Mouse (Mus musculus) telencephalon, adult 2 months (tissue): ENCODE results near the gene Khsrp.

Source experiments
- DNase-seq: peaks from one replicate; pipeline ENCODE4 v3.0.0-alpha.2; 2011; ENCODE audit warnings: low read depth, low spot score

The Khsrp gene

GRCm38 (mm10) chr17:56986105-56986805 lies 45.1 kb downstream of the Khsrp start:
- no peak for DNase-seq

- DNase-seq: no peak
Observed at GRCm38 (mm10) chr17:56985656-56986055, 45.7 kb downstream of the Khsrp start.

- no peak for DNase-seq
Observed at GRCm38 (mm10) chr17:56984886-56985285, 46.4 kb downstream of the Khsrp start.

- no peak for DNase-seq
Observed at GRCm38 (mm10) chr17:56982013-56982412, 49.3 kb downstream of the Khsrp start, which contains the start of gene Acer1. Acer1 (minus strand) TSS chr17:56982126.

- DNase-seq: no peak
Observed at GRCm38 (mm10) chr17:56981049-56981448, 50.3 kb downstream of the Khsrp start.

- DNase-seq: no peak
Observed at GRCm38 (mm10) chr17:56979524-56979923, 51.8 kb downstream of the Khsrp start.

GRCm38 (mm10) chr17:56976531-56977390 lies 54.6 kb downstream of the Khsrp start:
- DNase-seq: no peak

GRCm38 (mm10) chr17:56975391-56975790 lies 55.9 kb downstream of the Khsrp start:
- no peak for DNase-seq

GRCm38 (mm10) chr17:56974708-56975240 lies 56.5 kb downstream of the Khsrp start:
- DNase-seq: no peak

- DNase-seq: no peak
Observed at GRCm38 (mm10) chr17:56973956-56974707, 57.2 kb downstream of the Khsrp start.
